Mouse (Mus musculus) cerebellum, adult 9-10 months (tissue): ENCODE data around the gene Rras2.

Source experiments
- DNase-seq: peaks from one replicate; pipeline ENCODE4 v3.0.0; 2022

Rras2 gene

GRCm38 (mm10) chr7:114110500-114110899 lies 7.1 kb downstream of the Rras2 start:
- DNase-seq = no peak

DNA sequence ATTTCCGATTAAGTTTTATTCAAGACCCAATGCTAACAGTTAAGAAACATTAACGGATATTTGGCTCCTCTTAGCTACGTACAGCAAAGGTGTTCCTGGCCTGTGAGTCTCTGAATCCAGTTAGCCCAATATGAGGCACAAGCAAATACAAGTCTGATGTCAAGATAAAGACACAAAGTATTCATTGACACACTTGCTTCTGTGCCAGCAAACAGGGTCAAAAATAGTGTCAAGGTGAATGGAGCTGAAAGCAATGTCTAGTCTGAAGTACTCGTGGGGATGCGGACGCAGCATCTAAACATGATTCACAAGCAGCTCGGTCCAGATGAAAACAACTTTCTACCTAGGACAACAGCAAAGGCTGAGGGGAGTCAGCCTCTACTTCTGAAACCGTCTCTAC lies 11.7 kb downstream of the Rras2 start:
- no peak for DNase-seq

DNA sequence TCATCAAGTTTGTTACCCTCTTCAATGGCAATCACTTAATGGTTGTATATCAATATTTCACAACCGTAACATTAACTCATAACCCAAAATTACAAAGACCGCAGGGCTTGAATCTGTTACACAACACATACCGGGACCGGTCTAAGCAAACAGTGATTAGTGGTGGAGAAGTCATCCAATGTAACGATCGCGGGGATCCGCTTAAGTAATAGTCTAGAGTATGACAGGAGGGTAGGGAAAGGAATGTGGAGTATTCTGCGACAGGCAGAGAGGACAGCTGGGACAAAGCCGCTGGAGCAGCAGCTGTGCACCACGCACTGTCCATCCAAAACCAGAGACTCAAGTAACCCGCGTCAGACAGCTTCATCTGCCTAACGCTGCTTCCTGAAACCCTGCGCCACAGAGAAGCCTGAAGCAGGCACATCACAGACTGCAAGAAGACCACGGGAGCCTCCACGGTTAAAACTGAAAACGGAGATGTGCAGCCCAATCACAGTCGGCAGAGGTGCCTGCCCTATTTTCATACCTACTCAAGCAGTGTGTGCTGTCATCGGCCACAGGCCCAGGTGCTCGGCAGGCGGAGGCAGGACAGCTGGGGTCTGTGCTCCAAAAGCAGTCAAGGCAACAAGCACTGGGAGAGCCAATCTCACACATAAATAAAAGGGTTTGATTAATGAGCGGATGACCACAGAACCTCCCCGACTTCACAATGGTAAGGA lies 13.8 kb downstream of the Rras2 start:
- no peak for DNase-seq

DNA sequence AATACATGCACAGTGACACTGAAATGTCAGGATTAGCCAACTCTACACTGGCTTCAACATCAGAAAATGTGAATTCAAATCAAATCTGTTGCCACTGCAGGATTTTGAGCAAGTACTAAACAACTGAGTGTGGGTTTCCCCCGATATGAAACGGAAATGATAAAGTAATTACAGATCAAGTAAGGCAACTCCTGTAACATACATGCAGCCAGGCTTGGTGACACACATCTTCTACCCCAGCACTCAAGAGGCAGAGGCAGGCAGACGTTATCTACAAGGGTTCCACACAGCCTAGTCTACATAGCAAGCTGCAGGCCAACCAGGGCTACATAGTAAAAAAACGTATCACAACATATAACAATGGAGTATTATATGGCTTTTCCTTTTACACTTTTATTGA lies 14.4 kb downstream of the Rras2 start:
- DNase-seq = no peak

- DNase-seq = no peak
These were observed 15.0 kb downstream of the Rras2 start for GRCm38 (mm10) chr7:114102609-114103008.

GRCm38 (mm10) chr7:114101412-114101811 lies 16.2 kb downstream of the Rras2 start:
- no peak for DNase-seq

- no peak for DNase-seq
These were observed 23.9 kb downstream of the Rras2 start for GRCm38 (mm10) chr7:114093548-114094174.

DNA sequence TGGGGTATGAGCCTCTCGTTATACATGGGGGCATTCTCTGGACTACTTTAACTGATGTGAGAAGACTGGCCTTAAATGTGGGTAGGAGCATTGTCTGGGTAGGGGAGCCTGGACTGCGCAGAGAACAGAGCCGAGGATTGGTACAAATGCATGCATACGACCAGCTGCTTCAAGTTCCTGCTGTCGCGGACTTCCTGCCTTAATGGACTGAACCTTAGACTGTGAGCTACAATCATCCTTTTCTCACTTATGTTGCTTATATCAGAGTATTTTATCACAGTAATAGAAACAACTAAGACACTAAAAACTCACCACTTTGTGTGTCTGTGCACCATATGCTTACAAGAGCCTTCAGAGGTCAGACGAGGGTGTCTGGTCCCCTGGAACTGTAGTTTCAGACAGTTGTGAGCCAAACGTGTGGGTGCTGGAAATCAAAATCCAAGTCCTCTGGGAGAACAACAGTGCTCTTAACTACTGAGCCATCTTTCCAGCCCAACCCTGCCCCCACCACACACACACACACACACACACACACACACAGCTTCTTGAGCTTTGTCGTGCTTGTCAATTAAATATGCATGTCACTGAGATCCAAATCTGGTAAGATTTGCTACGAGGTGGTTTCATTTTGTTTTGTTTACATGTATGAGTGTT lies 26.6 kb downstream of the Rras2 start:
- no peak for DNase-seq

- DNase-seq = no peak
These were observed 27.4 kb downstream of the Rras2 start for GRCm38 (mm10) chr7:114090231-114090630.

GRCm38 (mm10) chr7:114088918-114089317 lies 28.7 kb downstream of the Rras2 start:
- DNase-seq = no peak

DNA sequence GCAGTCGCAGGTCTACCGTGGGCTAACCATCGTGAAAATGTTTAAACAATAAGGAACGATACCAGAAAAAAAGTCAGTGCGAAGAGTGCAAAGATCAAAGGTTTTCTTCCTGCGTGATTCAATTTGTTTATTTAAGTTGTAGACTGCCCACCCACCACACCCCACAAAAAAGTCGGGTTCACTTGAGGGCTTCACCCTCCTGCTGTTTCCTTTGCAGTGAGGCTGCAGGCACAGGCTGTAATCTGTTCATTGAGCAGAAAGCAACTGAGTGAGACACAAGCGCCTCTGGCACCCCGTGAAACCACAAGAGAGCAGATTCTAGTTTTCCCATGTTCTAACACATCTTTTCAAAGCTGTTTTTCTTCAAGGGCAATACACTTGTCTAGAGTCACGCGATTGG lies 29.6 kb downstream of the Rras2 start:
- DNase-seq = no peak

DNA sequence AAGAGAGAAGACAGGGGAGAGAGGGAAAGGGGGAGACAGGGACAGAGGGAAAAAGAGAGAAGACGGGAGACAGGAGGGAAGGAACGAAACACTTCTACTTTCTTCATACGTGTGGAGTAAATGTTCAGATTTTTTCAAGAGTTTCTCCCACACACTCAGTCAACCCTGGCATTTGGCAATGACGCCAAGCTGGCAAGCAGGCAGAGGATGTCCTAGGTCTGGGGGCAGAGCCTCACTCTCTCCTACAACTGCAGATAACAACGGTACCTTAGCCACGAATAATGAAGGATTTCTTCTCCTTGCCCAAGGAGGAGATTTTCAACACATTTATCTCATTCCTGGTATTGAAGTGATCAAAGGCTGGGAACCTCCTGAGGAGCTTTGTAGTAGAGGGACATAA lies 30.2 kb downstream of the Rras2 start:
- DNase-seq = no peak

GRCm38 (mm10) chr7:114086021-114086710 lies 31.4 kb downstream of the Rras2 start:
- DNase-seq = no peak

GRCm38 (mm10) chr7:114083760-114084159 lies 33.8 kb downstream of the Rras2 start:
- DNase-seq = no peak

GRCm38 (mm10) chr7:114083088-114083487 lies 34.5 kb downstream of the Rras2 start:
- no peak for DNase-seq

DNA sequence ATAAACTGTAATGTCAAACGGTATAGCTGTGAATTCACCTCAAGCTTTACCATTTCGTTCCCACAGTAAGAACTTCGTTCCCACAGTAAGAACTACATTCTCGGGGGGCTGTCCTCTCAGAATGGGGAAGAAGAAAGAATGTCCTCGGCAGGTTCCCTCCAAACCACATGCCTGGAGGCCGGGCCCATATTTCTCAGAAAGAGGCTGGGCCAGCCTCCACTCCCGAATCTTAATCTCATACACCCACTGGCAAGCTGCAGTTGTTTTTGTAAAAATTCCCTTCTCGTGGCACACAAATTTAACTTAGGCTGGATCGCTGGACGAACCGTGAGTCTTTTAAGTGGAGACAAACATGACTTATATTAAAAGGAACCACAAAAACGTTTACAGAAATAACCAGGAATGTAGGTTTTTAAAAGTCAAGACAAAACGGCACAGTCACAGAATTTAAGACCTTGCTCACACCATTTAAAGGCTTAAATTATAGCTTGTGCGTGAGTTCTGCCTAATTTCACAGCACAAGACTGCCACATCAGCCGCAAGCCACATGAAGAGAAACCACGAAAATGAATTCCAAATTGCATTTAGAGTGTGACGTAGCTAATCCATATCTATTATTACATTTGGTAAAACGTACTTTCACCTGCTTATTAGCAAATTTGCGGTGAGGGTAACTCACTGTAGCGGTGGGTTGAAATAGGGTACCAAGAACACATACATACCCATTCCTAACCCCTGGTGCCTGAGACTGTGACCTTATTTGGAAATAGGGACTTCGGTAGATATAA lies 35.8 kb downstream of the Rras2 start:
- DNase-seq = no peak

DNA sequence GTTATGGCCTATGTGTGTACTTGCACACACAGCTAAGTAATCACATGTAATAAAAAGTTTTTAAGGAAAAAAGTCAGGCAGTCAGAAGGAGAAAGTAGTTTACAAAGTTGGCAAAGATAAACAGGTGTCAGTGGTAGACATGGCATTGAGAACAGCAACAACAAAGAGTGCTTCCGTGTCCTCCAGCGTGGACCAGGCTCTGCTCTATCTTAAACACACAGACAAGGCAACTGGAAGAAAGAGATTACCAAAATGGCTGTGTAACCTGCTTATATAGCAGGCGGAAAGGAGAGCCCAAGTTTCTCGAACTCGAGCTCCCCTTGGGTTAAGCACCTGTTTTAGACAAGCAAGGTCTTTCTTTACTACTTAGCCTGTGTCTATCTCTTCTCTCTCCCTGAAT lies 37.3 kb downstream of the Rras2 start:
- no peak for DNase-seq

GRCm38 (mm10) chr7:114079343-114079742 lies 38.2 kb downstream of the Rras2 start:
- DNase-seq = no peak

DNA sequence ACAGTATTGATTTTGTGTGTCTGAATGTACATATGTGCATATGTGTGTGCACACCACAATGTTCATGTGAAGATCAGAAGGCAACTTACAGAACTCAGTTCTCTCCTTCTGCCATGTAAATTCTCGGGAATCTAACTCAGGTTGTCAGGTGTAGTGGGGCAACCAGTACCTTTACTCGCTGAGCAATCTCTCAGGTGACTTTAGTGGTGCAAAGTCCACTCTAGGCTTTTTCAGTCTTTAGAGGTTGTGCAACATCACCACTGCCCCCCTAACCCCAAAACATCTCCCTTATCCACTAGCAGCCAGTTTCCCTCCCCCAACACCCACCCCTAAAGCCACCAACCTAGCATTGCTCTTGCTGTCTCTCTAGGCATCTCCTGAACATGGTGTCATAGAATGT lies 43.0 kb downstream of the Rras2 start:
- DNase-seq = no peak

DNA sequence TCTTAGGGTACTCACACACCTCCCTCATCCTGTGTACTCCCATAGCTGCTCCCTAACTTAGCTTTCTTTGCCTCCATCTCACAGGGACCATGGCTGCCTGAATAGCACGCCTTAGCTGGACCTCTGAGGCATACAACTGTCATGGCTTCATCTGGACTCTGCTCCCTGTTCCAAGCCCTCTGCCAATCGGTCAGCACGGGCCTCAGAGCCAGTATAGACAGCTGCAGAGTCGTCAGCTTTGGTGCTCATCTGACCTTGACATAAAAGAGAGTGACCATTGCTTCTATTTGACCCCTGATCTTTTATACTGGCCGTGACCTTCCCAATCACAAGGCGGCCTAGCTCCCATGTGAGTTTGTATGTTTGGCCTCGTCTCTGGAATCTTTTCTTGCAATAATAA lies 43.4 kb downstream of the Rras2 start:
- DNase-seq = no peak

DNA sequence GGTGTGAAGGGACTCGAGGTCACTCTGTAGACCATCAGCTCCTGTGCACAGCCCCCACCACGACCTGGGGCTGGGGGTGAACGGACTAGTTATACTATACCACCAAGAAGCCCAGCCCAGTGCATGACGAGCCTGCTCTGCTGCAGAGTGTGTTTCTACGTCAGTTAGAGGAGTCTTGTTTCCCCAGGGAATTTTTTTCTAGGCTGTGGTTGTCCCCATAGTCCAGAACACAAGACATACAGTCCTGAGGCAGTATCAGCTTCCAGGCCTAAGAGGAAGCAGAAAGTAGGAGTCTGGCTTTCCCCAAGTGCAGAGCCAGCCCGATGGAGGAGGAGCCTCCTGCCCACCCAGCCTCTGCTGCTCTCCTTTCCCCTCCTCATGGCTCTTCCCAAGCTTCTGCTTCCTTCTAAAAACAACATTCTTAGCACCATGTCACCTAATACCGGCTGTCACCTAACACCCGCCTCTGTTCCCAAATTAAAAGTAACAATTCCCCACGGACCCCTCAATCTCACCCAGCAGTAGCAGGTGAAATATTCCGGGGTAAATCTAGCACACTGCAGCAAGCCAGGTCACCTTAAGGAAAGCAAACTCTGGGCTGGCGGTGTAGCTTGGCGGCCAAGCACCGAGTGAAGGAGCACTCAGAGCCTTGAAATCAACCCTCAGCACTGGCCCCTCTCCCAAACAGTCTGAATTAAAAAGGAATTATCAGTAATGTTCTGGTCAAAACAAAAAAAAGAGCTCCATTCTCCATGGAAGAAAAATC lies 45.5 kb downstream of the Rras2 start:
- DNase-seq = no peak

GRCm38 (mm10) chr7:114071395-114071794 lies 46.2 kb downstream of the Rras2 start:
- no peak for DNase-seq
